Mouse (Mus musculus): Measurements from ENCODE around the gene Nav2. TPM values are rescaled to one million over a fixed set of nuclear protein-coding genes. Genes with fewer than 3 reads are reported as not detected.

The Nav2 gene
- polyA plus RNA-seq, 1 experiment from 2014 or later = 34.2 TPM

GRCm38 (mm10) chr7:49440333-49440969 is 531.9 kb downstream of the Nav2 start:
- Histone ChIP-seq H3K4me3 (ENCODE audit: low read length) (no peak overlapping the region), H3K9ac (ENCODE audit: low read length) (no peak overlapping the region), H3K4me1 (ENCODE audit: control insufficient read depth, insufficient read depth, low read length) (peaks cover 15% of the 10 kb centered on the region), H3K27me3 (ENCODE audit: control insufficient read depth, insufficient read depth, low read length) (no peaks in the 10 kb centered on the region), H3K4me2 (ENCODE audit: low read depth, low read length) (no peak overlapping the region), H3K27ac (ENCODE audit: low read length) (no peak overlapping the region), H3K36me3 (ENCODE audit: control insufficient read depth, insufficient read depth) (no peaks in the 10 kb centered on the region), H3K9me3 (replicated peaks; ENCODE audit: control insufficient read depth, low read length) (no peaks in the 10 kb centered on the region)
- 89% methylated on average over 14 of the region's 14 CpGs for WGBS
- ATAC-seq (replicated peaks; ENCODE audit: extremely low read depth, insufficient read depth, low FRiP score) = no peak

GRCm38 (mm10) chr7:49442174-49442573 is 533.7 kb downstream of the Nav2 start:
- no peak overlapping the region for H3K27ac ChIP-seq (ENCODE audit: low read length)
- H3K27me3 ChIP-seq (ENCODE audit: control insufficient read depth, insufficient read depth, low read length) = no peaks in the 10 kb centered on the region
- peaks cover 15% of the 10 kb centered on the region for H3K4me1 ChIP-seq (ENCODE audit: control insufficient read depth, insufficient read depth, low read length)
- 66% methylated on average over 8 of the region's 8 CpGs for WGBS
- H3K9ac ChIP-seq (ENCODE audit: low read length) = no peak overlapping the region
- no peaks in the 10 kb centered on the region for H3K36me3 ChIP-seq (ENCODE audit: control insufficient read depth, insufficient read depth)
- H3K9me3 ChIP-seq (replicated peaks; ENCODE audit: control insufficient read depth, low read length) = no peaks in the 10 kb centered on the region
- no peak overlapping the region for H3K4me2 ChIP-seq (ENCODE audit: low read depth, low read length)
- no peak for ATAC-seq (replicated peaks; ENCODE audit: extremely low read depth, insufficient read depth, low FRiP score)
- H3K4me3 ChIP-seq (ENCODE audit: low read length) = no peak overlapping the region

GRCm38 (mm10) chr7:49448580-49448979 is 540.1 kb downstream of the Nav2 start:
- Histone ChIP-seq H3K36me3 (ENCODE audit: control insufficient read depth, insufficient read depth) (no peaks in the 10 kb centered on the region), H3K27me3 (ENCODE audit: control insufficient read depth, insufficient read depth, low read length) (no peaks in the 10 kb centered on the region), H3K9ac (ENCODE audit: low read length) (no peak overlapping the region), H3K4me1 (ENCODE audit: control insufficient read depth, insufficient read depth, low read length) (peaks cover 4% of the 10 kb centered on the region), H3K27ac (ENCODE audit: low read length) (no peak overlapping the region), H3K4me3 (ENCODE audit: low read length) (no peak overlapping the region), H3K9me3 (replicated peaks; ENCODE audit: control insufficient read depth, low read length) (no peaks in the 10 kb centered on the region), H3K4me2 (ENCODE audit: low read depth, low read length) (no peak overlapping the region)
- 68% methylated on average over 3 of the region's 3 CpGs for WGBS
- ATAC-seq (replicated peaks; ENCODE audit: extremely low read depth, insufficient read depth, low FRiP score) = no peak

DNA sequence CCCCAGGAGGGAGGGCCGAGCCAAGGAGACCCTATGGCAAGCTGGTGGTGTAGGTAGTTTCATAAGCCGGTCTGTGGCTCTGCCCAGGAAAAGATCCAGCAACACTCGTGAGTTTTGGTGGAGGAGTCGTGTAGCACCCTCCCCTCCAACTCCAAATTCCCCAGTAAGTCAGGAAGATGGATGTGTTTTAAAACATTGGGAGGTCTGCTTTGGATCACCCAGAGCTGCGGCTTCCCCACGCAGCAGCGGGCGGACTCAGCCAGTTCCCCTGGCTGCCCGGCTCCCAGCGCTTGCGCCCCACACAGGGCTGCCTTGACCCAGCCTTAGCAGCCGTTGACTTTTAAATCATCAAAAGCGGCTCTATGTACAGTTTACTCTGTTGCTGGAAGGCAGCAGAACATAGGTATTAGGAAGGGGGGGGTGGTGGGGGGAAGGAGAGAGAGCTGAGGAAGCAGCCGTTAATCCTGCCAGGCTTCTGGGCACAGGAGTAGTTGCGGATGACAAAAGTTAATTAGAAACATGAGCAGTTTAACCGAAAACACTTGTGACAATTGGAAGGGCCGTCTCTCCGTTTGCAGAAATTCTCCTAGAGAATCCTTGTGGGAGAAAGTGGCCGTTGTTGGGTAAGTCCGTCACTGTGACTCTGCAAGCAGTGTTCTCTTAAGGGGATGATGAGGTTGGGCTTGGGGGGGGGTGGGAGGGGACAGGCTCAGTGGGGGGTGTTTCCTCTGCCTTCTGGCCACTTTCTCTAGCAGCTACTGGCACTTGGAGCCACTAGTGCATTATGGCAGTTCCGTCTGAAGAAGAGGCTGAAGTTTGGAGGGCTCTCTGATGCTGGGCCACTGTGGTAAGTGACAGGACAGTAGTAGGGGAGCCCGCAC is 542.0 kb downstream of the Nav2 start:
- Histone ChIP-seq H3K4me3 (ENCODE audit: low read length) (no peak overlapping the region; the same call in 1 of the 2 replicates), H3K9me3 (replicated peaks; ENCODE audit: control insufficient read depth, low read length) (no peaks in the 10 kb centered on the region), H3K9ac (ENCODE audit: low read length) (0 out of 2 replicates have a peak overlapping the region, but pooled peaks have one; percentile 12), H3K4me2 (ENCODE audit: low read depth, low read length) (peak overlapping the region; percentile 36; the same call in 1 of the 2 replicates), H3K27me3 (ENCODE audit: control insufficient read depth, insufficient read depth, low read length) (no peaks in the 10 kb centered on the region), H3K27ac (ENCODE audit: low read length) (no peak overlapping the region), H3K4me1 (ENCODE audit: control insufficient read depth, insufficient read depth, low read length) (peaks cover 4% of the 10 kb centered on the region), H3K36me3 (ENCODE audit: control insufficient read depth, insufficient read depth) (peaks cover 5% of the 10 kb centered on the region)
- WGBS = 21% methylated on average over 22 of the region's 22 CpGs
- 0 out of 2 replicates have a peak, but pooled peaks have one; percentile 20 for ATAC-seq (replicated peaks; ENCODE audit: extremely low read depth, insufficient read depth, low FRiP score)

DNA sequence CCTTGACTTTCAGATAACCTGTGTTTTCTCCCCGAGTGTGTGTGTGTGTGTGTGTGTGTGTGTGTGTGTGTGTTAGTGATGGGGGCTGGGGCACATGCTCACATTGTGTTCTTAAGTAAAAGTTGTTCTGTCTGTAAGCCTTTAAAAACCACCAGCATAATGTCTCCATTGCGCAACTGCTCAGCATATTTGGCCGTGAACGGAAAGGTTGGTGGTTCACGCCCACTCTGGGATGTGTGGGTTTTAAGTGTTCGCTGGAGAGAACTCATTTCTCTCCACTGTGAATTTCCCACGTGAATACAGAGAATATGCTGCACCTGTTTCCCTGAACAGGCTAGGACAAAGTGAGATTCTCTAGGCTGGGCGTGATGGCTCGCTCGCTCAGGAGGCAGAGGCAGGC is 542.7 kb downstream of the Nav2 start:
- peaks cover 5% of the 10 kb centered on the region for H3K36me3 ChIP-seq (ENCODE audit: control insufficient read depth, insufficient read depth)
- 0 out of 2 replicates have a peak overlapping the region, but pooled peaks have one; percentile 36 for H3K4me2 ChIP-seq (ENCODE audit: low read depth, low read length)
- ATAC-seq (replicated peaks; ENCODE audit: extremely low read depth, insufficient read depth, low FRiP score) = no peak
- 79% methylated on average over 10 of the region's 10 CpGs for WGBS
- peaks cover 4% of the 10 kb centered on the region for H3K4me1 ChIP-seq (ENCODE audit: control insufficient read depth, insufficient read depth, low read length)
- H3K27me3 ChIP-seq (ENCODE audit: control insufficient read depth, insufficient read depth, low read length) = no peaks in the 10 kb centered on the region
- no peak overlapping the region for H3K27ac ChIP-seq (ENCODE audit: low read length)
- no peak overlapping the region for H3K4me3 ChIP-seq (ENCODE audit: low read length)
- H3K9ac ChIP-seq (ENCODE audit: low read length) = no peak overlapping the region
- no peaks in the 10 kb centered on the region for H3K9me3 ChIP-seq (replicated peaks; ENCODE audit: control insufficient read depth, low read length)

DNA sequence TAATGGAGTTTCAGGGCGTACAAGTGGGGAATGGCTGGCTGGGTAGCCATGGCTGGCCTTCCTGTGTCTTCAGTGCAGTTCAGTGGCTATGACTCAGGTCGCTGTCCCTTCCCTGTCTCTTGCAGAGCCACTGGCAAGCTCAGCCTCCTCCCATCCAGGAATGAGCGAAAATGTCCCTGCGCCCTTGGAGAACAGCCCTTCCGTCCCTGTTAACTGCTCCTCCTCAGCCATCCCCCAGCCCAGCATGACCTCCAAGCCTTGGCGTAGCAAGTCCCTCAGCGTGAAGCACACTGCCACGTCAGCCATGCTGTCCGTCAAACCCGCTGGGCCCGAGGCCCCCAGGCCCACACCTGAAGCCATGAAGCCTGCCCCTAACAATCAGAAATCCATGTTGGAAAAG is 543.8 kb downstream of the Nav2 start:
- 63% methylated on average over 11 of the region's 11 CpGs for WGBS
- Histone ChIP-seq H3K9ac (ENCODE audit: low read length) (no peak overlapping the region), H3K27ac (ENCODE audit: low read length) (no peak overlapping the region), H3K36me3 (ENCODE audit: control insufficient read depth, insufficient read depth) (peaks cover 5% of the 10 kb centered on the region), H3K27me3 (ENCODE audit: control insufficient read depth, insufficient read depth, low read length) (no peaks in the 10 kb centered on the region), H3K4me2 (ENCODE audit: low read depth, low read length) (no peak overlapping the region), H3K4me1 (ENCODE audit: control insufficient read depth, insufficient read depth, low read length) (peaks cover 4% of the 10 kb centered on the region), H3K9me3 (replicated peaks; ENCODE audit: control insufficient read depth, low read length) (no peaks in the 10 kb centered on the region), H3K4me3 (ENCODE audit: low read length) (no peak overlapping the region)
- ATAC-seq (replicated peaks; ENCODE audit: extremely low read depth, insufficient read depth, low FRiP score) = no peak

GRCm38 (mm10) chr7:49454601-49455000 is 546.1 kb downstream of the Nav2 start:
- 77% methylated on average over 5 of the region's 5 CpGs for WGBS

GRCm38 (mm10) chr7:49456148-49456547 is 547.6 kb downstream of the Nav2 start:
- H3K27me3 ChIP-seq (ENCODE audit: control insufficient read depth, insufficient read depth, low read length) = no peaks in the 10 kb centered on the region

More at GRCm38 (mm10) chr7:49454601-49455000, 546.1 kb downstream of the Nav2 start:
- Histone ChIP-seq H3K4me2 (ENCODE audit: low read depth, low read length) (no peak overlapping the region), H3K4me1 (ENCODE audit: control insufficient read depth, insufficient read depth, low read length) (peaks cover 4% of the 10 kb centered on the region), H3K27ac (ENCODE audit: low read length) (no peak overlapping the region), H3K9ac (ENCODE audit: low read length) (no peak overlapping the region), H3K9me3 (replicated peaks; ENCODE audit: control insufficient read depth, low read length) (no peaks in the 10 kb centered on the region), H3K27me3 (ENCODE audit: control insufficient read depth, insufficient read depth, low read length) (no peaks in the 10 kb centered on the region), H3K36me3 (ENCODE audit: control insufficient read depth, insufficient read depth) (peaks cover 13% of the 10 kb centered on the region), H3K4me3 (ENCODE audit: low read length) (no peak overlapping the region)
- ATAC-seq (replicated peaks; ENCODE audit: extremely low read depth, insufficient read depth, low FRiP score) = no peak

GRCm38 (mm10) chr7:49457398-49457797 is 548.9 kb downstream of the Nav2 start:
- Histone ChIP-seq H3K36me3 (ENCODE audit: control insufficient read depth, insufficient read depth) (peaks cover 13% of the 10 kb centered on the region), H3K27ac (ENCODE audit: low read length) (no peak overlapping the region), H3K4me1 (ENCODE audit: control insufficient read depth, insufficient read depth, low read length) (no peaks in the 10 kb centered on the region; the same call in 1 of the 2 replicates), H3K27me3 (ENCODE audit: control insufficient read depth, insufficient read depth, low read length) (no peaks in the 10 kb centered on the region), H3K9ac (ENCODE audit: low read length) (no peak overlapping the region), H3K9me3 (replicated peaks; ENCODE audit: control insufficient read depth, low read length) (no peaks in the 10 kb centered on the region), H3K4me3 (ENCODE audit: low read length) (no peak overlapping the region), H3K4me2 (ENCODE audit: low read depth, low read length) (no peak overlapping the region)
- no peak for ATAC-seq (replicated peaks; ENCODE audit: extremely low read depth, insufficient read depth, low FRiP score)
- 63% methylated on average over 10 of the region's 10 CpGs for WGBS

More at GRCm38 (mm10) chr7:49456148-49456547, 547.6 kb downstream of the Nav2 start:
- Histone ChIP-seq H3K36me3 (ENCODE audit: control insufficient read depth, insufficient read depth) (peaks cover 13% of the 10 kb centered on the region), H3K9ac (ENCODE audit: low read length) (no peak overlapping the region), H3K4me2 (ENCODE audit: low read depth, low read length) (no peak overlapping the region), H3K9me3 (replicated peaks; ENCODE audit: control insufficient read depth, low read length) (no peaks in the 10 kb centered on the region), H3K4me3 (ENCODE audit: low read length) (no peak overlapping the region), H3K4me1 (ENCODE audit: control insufficient read depth, insufficient read depth, low read length) (no peaks in the 10 kb centered on the region; the same call in 1 of the 2 replicates), H3K27ac (ENCODE audit: low read length) (no peak overlapping the region)
- 68% methylated on average over 2 of the region's 2 CpGs for WGBS
- no peak for ATAC-seq (replicated peaks; ENCODE audit: extremely low read depth, insufficient read depth, low FRiP score)

Data from heart, embryonic 16.5 days (tissue).